Mouse (Mus musculus) adrenal gland, adult 8-10 months (tissue): ENCODE measurements around the gene Olfr1358. TPM values are rescaled to one million over a fixed set of nuclear protein-coding genes. Genes with fewer than 3 reads are reported as not detected.
"Not testable (repeated sequence)": the region's sequence is repeated elsewhere in the genome, so short reads cannot be mapped to it uniquely, and the experiment has no call there.

ENCODE experiments used
- DNase-seq: peaks from one replicate; pipeline ENCODE4 v3.0.0; 2022
- total RNA-seq, 4 experiments: library from RNA; stranded (reverse); gene quantifications; 2 replicates each; pipeline ENCODE4 v1.2.4; 2022

Olfr1358 gene
- total RNA-seq = not detected

DNA sequence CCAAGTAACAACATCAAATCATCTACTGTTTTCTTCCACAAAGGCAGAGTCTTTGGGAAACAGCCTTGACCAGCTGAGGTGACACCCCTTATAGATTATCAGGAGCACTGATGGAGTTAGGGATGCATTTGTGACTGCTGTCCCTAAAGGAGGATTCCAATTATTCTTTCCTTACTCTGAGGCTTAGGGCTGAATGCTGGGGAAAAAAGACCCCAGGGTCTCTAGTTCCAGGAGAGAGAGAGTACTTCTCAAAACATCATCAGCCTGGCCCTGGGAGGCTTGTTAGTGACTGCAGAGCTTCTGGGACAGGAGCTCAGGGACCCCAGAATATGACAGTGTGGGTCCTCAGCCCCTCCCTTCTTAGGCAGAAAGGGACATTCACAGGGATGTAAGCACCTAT, at the start of gene Olfr1358:
Gene Olfr1358 (plus strand): TSS at position 301 of the 400 bp plus-strand sequence.
- DNase-seq = no peak

GRCm38 (mm10) chr10:78467761-78468310, 49.4 kb upstream of the Olfr1358 start:
- no peak for DNase-seq

DNA sequence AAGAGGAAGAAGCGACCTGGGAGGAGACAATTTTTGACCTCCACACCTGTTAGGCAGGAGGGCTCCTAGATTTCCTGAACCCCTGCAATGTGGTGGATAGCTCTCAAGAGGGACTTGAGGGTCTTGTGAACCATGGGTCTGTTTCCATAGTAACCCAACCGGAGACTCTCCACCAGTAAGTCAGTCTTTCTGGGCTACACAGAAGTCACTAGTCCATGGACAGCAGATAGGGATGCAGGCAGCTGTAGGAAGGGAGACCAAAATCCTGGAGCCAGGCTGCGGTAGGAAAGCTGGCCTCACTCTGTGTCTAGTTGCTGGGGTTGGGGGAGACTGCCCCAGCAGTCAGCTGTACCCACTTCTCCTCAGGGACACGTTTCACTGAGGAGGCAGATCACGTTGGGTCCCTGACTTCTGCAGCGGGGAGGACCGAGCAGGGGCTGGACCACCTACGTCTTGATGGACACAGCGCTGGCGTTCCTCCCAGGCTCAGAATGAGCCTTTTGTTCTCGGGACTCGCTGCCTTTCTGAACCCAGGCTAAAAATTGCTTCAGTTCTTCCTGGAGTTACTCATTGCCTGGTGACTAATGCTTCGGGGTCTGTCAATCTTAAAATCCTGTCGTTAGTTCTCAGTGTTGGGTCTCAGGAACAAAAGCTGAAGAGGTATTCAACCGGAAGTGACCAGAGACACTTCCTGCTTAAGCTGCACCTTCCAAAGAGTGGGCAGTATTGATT, 46.5 kb upstream of the Olfr1358 start:
- no peak for DNase-seq

- DNase-seq = no peak
Observed at GRCm38 (mm10) chr10:78472046-78472445, 45.2 kb upstream of the Olfr1358 start.

GRCm38 (mm10) chr10:78473434-78473833, 43.8 kb upstream of the Olfr1358 start:
- no peak for DNase-seq

GRCm38 (mm10) chr10:78474759-78475158, 42.5 kb upstream of the Olfr1358 start:
- DNase-seq = no peak

DNA sequence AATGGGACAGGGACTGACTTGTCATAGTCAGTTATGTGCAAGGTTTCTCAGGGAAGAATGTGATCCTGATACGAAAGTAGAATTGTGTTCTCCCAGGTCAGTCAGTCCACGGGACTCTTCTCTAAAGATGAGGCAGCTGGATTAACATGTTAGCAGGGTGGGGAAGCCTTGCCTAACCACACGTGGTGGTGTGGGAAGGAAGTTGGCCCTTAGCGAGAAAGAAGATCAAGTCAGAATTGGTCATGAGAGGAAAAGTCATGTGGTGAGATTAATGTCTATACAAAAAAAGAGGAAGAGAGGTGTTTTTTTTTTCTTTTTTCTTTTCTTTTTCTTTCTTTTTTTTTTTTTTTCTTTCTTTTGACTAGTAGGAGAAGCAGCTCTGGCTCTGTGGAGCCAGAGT, 40.4 kb upstream of the Olfr1358 start:
- DNase-seq = no peak

- DNase-seq = no peak
Observed at GRCm38 (mm10) chr10:78480954-78481927, 36.0 kb upstream of the Olfr1358 start.

DNA sequence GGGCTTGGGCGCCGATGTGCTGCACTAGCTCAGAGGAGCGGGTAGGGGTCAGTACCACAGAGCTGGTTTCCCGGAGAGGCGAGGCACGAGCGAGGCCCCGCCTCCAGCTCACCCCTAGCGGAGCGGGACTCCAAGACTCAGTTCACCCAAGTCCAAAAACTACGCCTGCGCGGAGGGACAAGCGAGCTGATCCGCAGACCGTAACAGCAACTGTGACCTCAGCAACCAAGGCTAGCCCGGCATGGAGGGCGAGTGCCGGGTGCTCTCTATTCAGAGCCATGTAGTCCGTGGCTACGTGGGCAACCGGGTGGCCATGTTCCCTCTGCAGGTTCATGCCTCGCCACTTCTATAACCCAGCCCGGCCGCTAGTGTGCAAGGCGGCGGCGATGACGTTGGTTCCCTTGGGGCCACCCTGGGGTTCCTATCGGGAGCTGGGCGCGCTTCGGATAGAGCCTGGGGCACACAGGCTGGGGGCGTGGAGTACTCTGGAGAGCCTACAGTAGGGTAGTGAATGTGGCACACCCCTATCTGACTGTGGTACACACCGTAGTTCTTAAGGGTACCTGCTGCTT, 35.2 kb upstream of the Olfr1358 start:
- no peak for DNase-seq

DNA sequence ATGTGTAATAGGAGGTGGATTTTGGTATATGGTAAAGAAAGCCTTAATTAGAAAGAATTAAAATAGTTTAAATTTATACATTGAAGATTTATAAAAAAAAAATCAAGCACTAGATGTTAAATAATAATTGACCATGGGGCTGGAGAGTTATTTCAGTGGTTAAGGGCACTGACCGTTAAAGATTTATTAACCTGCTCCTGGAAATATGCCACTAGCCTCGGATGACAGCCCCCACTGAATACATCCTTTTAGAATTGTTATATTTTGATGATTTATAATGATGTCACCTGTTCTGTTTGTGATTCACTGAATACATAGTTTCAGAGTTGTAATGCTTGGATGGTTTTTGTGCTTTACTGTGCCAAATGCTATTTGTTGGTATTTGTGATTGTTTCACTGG, 31.9 kb upstream of the Olfr1358 start:
- not testable (repeated sequence) for DNase-seq

GRCm38 (mm10) chr10:78486871-78487270, 30.4 kb upstream of the Olfr1358 start:
- no peak for DNase-seq

- DNase-seq = peak; percentile 67
Observed at GRCm38 (mm10) chr10:78487431-78488086, 29.7 kb upstream of the Olfr1358 start.

GRCm38 (mm10) chr10:78502986-78503733, 14.1 kb upstream of the Olfr1358 start:
- DNase-seq = no peak

- DNase-seq = no peak
Observed at GRCm38 (mm10) chr10:78519792-78520191, 2.6 kb downstream of the Olfr1358 start.

- no peak for DNase-seq
Observed at GRCm38 (mm10) chr10:78520260-78521005, 3.2 kb downstream of the Olfr1358 start.

DNA sequence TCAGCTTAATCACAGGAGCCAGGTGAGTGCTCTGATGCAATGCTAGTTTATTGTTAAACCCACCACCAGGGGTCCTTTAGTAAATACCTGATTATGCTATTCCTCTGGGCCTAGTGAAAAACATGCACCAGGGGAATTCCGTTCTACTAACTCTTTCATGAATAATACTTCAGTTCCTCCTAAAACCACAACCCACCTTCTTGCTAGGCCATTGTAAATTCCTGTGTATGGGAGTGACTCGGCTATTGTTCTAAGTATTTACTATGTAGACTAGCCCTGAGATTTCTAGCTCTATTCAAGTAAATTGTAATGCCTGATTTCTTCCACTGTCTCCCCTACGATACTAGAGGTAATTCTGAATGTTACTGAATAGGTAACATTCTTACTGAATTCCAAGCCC, 7.8 kb downstream of the Olfr1358 start:
- not testable (repeated sequence) for DNase-seq

GRCm38 (mm10) chr10:78525511-78525910, 8.3 kb downstream of the Olfr1358 start:
- peak; percentile 9 for DNase-seq

GRCm38 (mm10) chr10:78540943-78541342, 23.7 kb downstream of the Olfr1358 start:
- DNase-seq = no peak

GRCm38 (mm10) chr10:78565070-78565469, 47.8 kb downstream of the Olfr1358 start:
- no peak for DNase-seq

- no peak for DNase-seq
Observed at GRCm38 (mm10) chr10:78569191-78569590, 52.0 kb downstream of the Olfr1358 start.

DNA sequence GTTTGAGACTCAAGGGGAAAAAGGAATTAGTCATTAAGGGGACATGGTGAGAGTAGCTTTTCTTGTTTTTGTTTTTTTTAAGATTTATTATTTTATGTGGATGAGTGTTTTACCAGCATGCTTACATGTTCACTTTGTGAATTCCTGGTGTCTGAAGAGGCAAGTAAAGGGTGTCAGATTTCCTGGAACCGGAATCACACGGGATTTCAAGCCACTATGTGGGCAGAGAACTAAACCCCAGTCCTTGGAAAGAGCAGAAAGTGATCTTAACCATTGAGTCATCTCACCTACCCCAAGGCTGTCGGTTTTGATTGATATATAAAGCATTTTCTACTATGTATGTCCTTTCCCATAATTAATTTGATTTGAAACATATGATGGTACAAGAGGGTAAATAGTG, 52.5 kb downstream of the Olfr1358 start:
- DNase-seq = no peak
